Mouse (Mus musculus): Measurements from ENCODE around the gene Dtx1.

- TF ChIP-seq GATA1 (IDR thresholded peaks at IDR 0.05; ENCODE audit: borderline replicate concordance, low read length) (no peak), CTCF (IDR thresholded peaks at IDR 0.05; ENCODE audit: low read depth, low read length) (no peak), TAL1 (conservative IDR thresholded peaks at IDR 0.05; ENCODE audit: low read depth, low read length) (no peak), POLR2AphosphoS5 (IDR thresholded peaks at IDR 0.05; ENCODE audit: insufficient replicate concordance, low read depth, low read length) (no peak), GATA2 (IDR thresholded peaks at IDR 0.05; ENCODE audit: borderline replicate concordance, low read depth, low read length) (no peak)
These were observed 14.2 kb upstream of the Dtx1 start for GRCm38 (mm10) chr5:120725811-120726455.
